Mouse (Mus musculus) megakaryocyte, embryonic 14.5 days (primary cell): Measurements from ENCODE around the gene Phxr2.

Source experiments
- FLI1 ChIP-seq: IDR thresholded peaks from 2 replicates; pipeline ENCODE4 v1.6.1; 2012; ENCODE audit warnings: low read length, inconsistent platforms, mixed read lengths
- GATA1 ChIP-seq: IDR thresholded peaks from 3 replicates; pipeline ENCODE4 v1.6.1; 2012; ENCODE audit warnings: mixed read lengths, low read length, inconsistent platforms, borderline replicate concordance

DNA sequence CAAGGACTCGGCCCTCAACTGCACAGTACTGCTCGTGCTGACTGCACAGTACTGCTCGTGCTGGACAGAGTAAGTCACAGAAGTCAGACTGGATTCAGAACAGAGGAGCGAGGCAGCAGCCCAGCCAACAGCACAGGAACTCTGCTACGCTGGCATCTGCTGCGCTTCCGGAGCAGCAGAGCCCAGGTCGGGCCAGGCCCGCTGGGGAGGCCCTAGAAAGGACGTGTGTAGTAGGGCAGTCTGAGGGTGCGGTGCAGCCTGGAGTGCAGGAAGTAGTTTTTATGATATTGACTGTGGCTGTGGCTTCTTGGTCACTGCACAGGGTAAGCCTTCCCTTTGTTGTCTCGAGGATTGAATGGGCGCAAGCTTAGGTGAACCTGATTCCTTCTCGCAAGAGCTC, 829 bp upstream of the Phxr2 start:
- TF ChIP-seq GATA1, result no peak
- TF ChIP-seq FLI1, result no peak
